Mouse (Mus musculus) kidney, adult 18-20 months (tissue): ENCODE data around the gene Gm20388.
"Not testable (repeated sequence)": the region's sequence is repeated elsewhere in the genome, so short reads cannot be mapped to it uniquely, and the experiment has no call there.

Experiments
- DNase-seq: peaks from one replicate; pipeline ENCODE4 v3.0.0; 2021

The Gm20388 gene

DNA sequence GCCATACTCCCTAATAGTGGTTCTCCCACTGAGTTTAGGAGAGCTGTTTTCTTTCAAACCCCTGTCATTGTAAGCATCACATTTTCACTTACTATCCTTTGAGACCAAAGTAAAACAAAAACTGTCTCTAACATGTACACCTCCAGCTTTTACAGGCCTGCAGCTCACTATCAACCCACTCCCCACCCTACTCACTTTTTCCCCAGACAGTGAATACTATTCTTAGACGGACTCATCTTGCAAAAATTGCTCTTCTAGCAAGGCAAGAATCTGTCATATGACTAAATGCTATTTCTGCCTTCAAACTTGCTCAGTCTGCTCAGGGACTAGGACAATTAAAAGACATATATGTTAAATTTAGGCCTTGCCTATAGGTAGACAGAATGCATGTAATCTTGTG is 3714.1 kb downstream of the Gm20388 start:
- DNase-seq, result no peak

GRCm38 (mm10) chr8:123625717-123626116 is 3715.1 kb downstream of the Gm20388 start:
- no peak for DNase-seq

- DNase-seq, result no peak
These were observed 3716.9 kb downstream of the Gm20388 start for GRCm38 (mm10) chr8:123627410-123628147.

GRCm38 (mm10) chr8:123628253-123628967 is 3717.8 kb downstream of the Gm20388 start:
- peak; percentile 71 for DNase-seq

- DNase-seq, result peak; percentile 73
These were observed 3718.5 kb downstream of the Gm20388 start for GRCm38 (mm10) chr8:123628968-123629755.

GRCm38 (mm10) chr8:123630058-123630457 is 3719.4 kb downstream of the Gm20388 start:
- DNase-seq, result no peak

DNA sequence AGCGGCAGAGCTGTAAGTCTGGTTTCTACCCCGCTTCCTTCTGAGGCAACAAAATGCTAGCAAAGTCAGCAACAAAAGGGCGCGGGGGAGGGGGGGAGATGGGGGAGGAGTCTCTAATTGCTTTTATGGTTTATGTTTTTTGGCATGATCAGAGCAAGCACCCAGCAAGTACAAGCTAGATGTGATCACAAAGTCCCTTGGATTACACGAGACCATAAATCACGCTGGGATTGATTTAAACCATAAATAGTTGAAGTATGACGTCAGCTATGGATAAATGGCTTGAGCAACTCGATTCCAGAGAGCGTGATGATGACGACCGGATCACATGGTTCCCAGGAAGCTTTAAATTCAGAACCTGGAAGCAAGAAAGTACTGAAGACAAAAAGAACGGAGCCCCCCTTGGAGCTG is 3720.2 kb downstream of the Gm20388 start:
- no peak for DNase-seq

DNA sequence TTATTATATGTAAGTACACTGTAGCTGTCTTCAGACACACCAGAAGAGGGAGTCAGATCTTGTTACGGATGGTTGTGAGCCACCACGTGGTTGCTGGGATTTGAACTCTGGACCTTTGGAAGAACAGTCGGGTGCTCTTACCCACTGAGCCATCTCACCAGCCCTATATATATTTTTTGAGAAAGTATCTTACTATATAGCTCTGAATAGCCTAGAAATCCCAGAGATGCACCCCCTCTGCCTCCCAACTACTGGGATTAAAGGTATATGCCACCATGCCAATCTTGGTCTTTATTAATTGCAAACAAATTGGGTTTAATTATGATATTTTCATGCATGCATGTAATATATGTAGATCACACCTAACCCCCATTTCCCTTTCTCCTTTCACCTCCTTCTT is 3721.1 kb downstream of the Gm20388 start:
- DNase-seq, result not testable (repeated sequence)

GRCm38 (mm10) chr8:123632257-123632656 is 3721.6 kb downstream of the Gm20388 start:
- no peak for DNase-seq

DNA sequence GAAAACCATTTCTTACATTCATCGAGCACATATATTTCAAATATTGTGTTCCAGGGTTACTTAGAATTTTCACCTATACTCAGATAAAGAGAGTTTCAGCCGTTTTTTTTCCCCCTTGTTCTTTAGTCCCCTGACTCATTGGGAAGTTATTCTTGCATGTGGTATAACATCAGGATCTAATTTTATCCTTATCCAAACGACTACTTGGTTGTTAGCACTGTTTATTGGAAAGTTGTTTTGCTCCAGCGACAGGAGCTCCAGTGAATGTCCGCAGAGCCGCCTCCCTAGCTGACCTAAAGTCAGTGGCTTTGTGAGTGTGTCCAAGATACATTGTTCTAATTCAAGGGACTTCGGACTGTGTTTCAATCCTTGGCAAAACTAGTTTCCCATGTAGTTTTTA is 3723.2 kb downstream of the Gm20388 start:
- no peak for DNase-seq

DNA sequence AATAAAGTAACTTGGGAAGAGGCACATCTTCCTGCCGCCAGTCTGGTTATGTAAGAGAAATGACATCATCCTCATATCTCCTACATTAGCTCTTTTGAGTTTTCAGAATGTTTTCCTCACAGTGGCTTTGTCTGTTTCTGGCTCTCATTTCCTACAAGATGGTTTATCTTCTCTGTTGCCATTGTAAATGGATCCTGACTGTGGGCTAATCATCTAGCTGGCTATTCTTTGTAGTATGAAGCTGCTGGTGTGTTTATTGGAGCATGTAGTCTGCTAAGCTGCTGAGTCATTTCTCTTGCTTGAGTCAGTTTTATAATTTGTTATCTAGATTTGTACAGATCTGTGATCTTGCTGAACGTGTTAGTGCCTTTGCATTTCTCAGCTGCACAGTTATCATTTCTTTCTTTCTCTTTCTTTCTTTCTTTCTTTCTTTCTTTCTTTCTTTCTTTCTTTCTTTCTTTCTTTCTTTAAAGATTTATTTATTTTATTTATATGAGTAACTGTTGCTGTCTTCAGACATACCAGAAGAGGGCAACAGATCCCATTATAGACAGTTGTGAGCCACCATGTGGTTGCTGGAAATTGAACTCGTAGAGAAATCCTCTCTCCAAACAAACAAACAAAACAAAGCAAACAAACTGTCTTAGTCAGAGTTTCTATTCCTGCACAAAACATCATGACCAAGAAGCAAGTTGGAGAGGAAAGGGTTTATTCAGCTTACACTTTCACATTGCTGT is 3723.9 kb downstream of the Gm20388 start:
- no peak for DNase-seq

- no peak for DNase-seq
These were observed 3725.0 kb downstream of the Gm20388 start for GRCm38 (mm10) chr8:123635671-123636070.

GRCm38 (mm10) chr8:123643330-123644051 is 3732.8 kb downstream of the Gm20388 start:
- peak; percentile 47 for DNase-seq

- DNase-seq, result peak; percentile 40
These were observed 3734.6 kb downstream of the Gm20388 start for GRCm38 (mm10) chr8:123645229-123645628.

- no peak for DNase-seq
These were observed 3737.9 kb downstream of the Gm20388 start for GRCm38 (mm10) chr8:123648245-123649170.

DNA sequence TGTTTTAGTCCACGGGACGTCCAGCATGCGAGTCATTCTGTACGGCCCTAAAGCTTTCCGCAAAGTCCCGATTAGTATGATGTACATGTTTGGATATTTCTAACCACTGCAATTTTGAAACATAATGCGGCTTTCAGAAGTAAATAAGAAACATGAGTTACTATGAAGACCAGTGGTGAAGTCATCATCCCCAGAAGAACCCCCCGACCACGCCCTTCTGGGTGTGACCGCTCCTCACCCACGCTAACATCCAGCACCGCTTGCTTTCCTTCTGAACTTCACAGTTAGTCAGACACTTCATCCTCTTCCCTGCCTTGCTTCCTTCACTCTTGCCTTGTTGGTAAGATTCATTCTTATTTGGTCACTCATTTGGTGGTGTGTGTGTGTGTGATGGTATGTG is 3738.8 kb downstream of the Gm20388 start:
- DNase-seq, result no peak

GRCm38 (mm10) chr8:123651390-123652098 is 3740.9 kb downstream of the Gm20388 start:
- no peak for DNase-seq

- DNase-seq, result no peak
These were observed 3742.0 kb downstream of the Gm20388 start for GRCm38 (mm10) chr8:123652641-123653040.

DNA sequence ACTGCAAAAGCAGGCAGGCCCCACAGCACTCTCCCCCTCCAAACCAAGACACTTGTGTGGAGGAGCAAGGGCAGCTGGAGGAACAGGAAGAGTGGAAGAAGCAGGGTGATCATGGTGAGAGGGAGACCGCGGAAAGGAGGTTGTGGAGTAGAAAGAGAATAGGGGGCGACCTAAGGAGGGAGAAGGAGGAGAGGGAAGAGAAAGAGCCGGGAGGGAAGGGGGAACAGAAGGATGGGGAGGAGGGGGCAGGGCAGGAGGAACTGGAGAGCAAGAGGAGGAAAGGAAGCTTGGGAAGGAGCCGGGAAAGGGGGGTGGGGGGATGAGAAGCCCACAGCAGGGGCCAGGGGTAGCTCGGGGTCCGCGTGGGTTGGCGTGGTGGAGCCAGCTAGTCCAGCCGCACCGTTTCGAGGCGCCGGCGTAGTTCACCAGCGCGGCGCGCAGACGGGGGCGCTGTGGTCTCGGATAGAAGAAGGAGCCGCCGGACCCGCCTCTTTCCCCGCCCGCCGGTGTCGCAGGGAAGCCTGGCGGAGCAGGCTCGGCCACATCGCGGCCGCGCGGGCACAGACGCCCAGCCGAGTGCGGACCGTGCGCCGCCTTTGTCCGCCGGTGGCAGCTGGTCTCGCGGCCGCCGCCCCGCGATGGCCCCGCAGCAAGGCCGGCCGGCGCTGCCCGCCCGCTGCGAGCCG is 3742.8 kb downstream of the Gm20388 start, which contains the start of gene Rhou:
Gene Rhou (plus strand): TSS at position 622 of the 686 bp plus-strand sequence.
- DNase-seq, result peak; percentile 93
